Mouse (Mus musculus) liver, embryonic 14.5 days (tissue): ENCODE results near the gene Clnk.

Source experiments
- CTCF ChIP-seq: IDR thresholded peaks from 2 replicates; pipeline ENCODE4 v1.5.1; 2016; ENCODE audit warnings: antibody characterized with exemption, low read depth, control low read depth
- EP300 ChIP-seq: IDR thresholded peaks from 2 replicates; pipeline ENCODE4 v1.6.1; 2016; ENCODE audit warnings: antibody characterized with exemption, low read depth

- TF ChIP-seq CTCF = no peak
- no peak for TF ChIP-seq EP300
These were observed 64.2 kb downstream of the Clnk start for GRCm38 (mm10) chr5:38812386-38812785.
